Mouse (Mus musculus): ENCODE measurements around the gene Actr1a. TPM values are rescaled to one million over a fixed set of nuclear protein-coding genes. Genes with fewer than 3 reads are reported as not detected.
A peak's percentile ranks its signal among the peaks of the same experiment; 100 is the strongest.

The Actr1a gene
- polyA plus RNA-seq, 1 experiment from 2014 or later = 188 TPM

- Histone ChIP-seq H3K27me3 (ENCODE audit: low read depth, poor library complexity, severe bottlenecking) (no peaks in the 10 kb centered on the region), H3K36me3 (peaks cover 17% of the 10 kb centered on the region), H3K27ac (replicated peaks) (peak within 1 kb of the TSS; percentile 94), H3K4me3 (peak within 1 kb of the TSS; percentile 90), H3K4me1 (peaks cover 54% of the 10 kb centered on the region), H3K9me3 (replicated peaks) (no peaks in the 10 kb centered on the region)
- peak; percentile 98 for DNase-seq (ENCODE audit: low spot score)
- under 1% methylated on average over 56 of the region's 57 CpGs for WGBS
Measured at GRCm38 (mm10) chr19:46396686-46397435, 1.3 kb upstream of the Actr1a start, which contains the start of gene Sufu. Sufu (plus strand) TSS chr19:46396896.

GRCm38 (mm10) chr19:46396109-46396508, 561 bp upstream of the Actr1a start:
- Histone ChIP-seq H3K27me3 (ENCODE audit: low read depth, poor library complexity, severe bottlenecking) (no peaks in the 10 kb centered on the region), H3K9me3 (replicated peaks) (no peaks in the 10 kb centered on the region), H3K36me3 (peaks cover 14% of the 10 kb centered on the region), H3K4me1 (peaks cover 54% of the 10 kb centered on the region), H3K27ac (replicated peaks) (peak overlapping the region; percentile 94), H3K4me3 (peak overlapping the region; percentile 90)
- DNase-seq (ENCODE audit: low spot score) = no peak
- WGBS = 11% methylated on average over 8 of the region's 8 CpGs

GRCm38 (mm10) chr19:46394712-46395108, 838 bp downstream of the Actr1a start:
- Histone ChIP-seq H3K4me3 (peak overlapping the region; percentile 90), H3K36me3 (peaks cover 18% of the 10 kb centered on the region), H3K27ac (replicated peaks) (peak overlapping the region; percentile 94; the same call in 1 of the 2 replicates), H3K27me3 (ENCODE audit: low read depth, poor library complexity, severe bottlenecking) (no peaks in the 10 kb centered on the region), H3K4me1 (peaks cover 51% of the 10 kb centered on the region), H3K9me3 (replicated peaks) (no peaks in the 10 kb centered on the region)
- no peak for DNase-seq (ENCODE audit: low spot score)
- WGBS = 8% methylated on average over 10 of the region's 10 CpGs

GRCm38 (mm10) chr19:46392018-46392417, 3.5 kb downstream of the Actr1a start:
- 48% methylated on average over 4 of the region's 4 CpGs for WGBS
- peaks cover 33% of the 10 kb centered on the region for H3K36me3 ChIP-seq
- peaks cover 32% of the 10 kb centered on the region for H3K4me1 ChIP-seq
- no peaks in the 10 kb centered on the region for H3K9me3 ChIP-seq (replicated peaks)
- no peaks in the 10 kb centered on the region for H3K27me3 ChIP-seq (ENCODE audit: low read depth, poor library complexity, severe bottlenecking)
- DNase-seq (ENCODE audit: low spot score) = peak; percentile 56
- H3K4me3 ChIP-seq = no peak overlapping the region
- no peak overlapping the region for H3K27ac ChIP-seq (replicated peaks)

- WGBS = 85% methylated on average over 5 of the region's 5 CpGs
- DNase-seq (ENCODE audit: low spot score) = no peak
- H3K9me3 ChIP-seq (replicated peaks) = no peaks in the 10 kb centered on the region
- H3K4me1 ChIP-seq = peaks cover 20% of the 10 kb centered on the region
- no peaks in the 10 kb centered on the region for H3K27me3 ChIP-seq (ENCODE audit: low read depth, poor library complexity, severe bottlenecking)
- no peak overlapping the region for H3K4me3 ChIP-seq
- no peak overlapping the region for H3K27ac ChIP-seq (replicated peaks)
- H3K36me3 ChIP-seq = peaks cover 52% of the 10 kb centered on the region
Measured at GRCm38 (mm10) chr19:46389872-46390271, 5.7 kb downstream of the Actr1a start.

GRCm38 (mm10) chr19:46382275-46382674, 13.3 kb downstream of the Actr1a start:
- Histone ChIP-seq H3K27me3 (ENCODE audit: low read depth, poor library complexity, severe bottlenecking) (no peaks in the 10 kb centered on the region), H3K4me1 (no peaks in the 10 kb centered on the region), H3K4me3 (no peak overlapping the region), H3K27ac (replicated peaks) (no peak overlapping the region), H3K36me3 (peaks cover 97% of the 10 kb centered on the region), H3K9me3 (replicated peaks) (no peaks in the 10 kb centered on the region)
- WGBS = 91% methylated on average over 9 of the region's 9 CpGs
- no peak for DNase-seq (ENCODE audit: low spot score)

- Histone ChIP-seq H3K9me3 (replicated peaks) (no peaks in the 10 kb centered on the region), H3K4me3 (no peak overlapping the region), H3K36me3 (peaks cover 49% of the 10 kb centered on the region), H3K27ac (replicated peaks) (no peak overlapping the region), H3K27me3 (ENCODE audit: low read depth, poor library complexity, severe bottlenecking) (no peaks in the 10 kb centered on the region), H3K4me1 (peaks cover 14% of the 10 kb centered on the region)
- WGBS = 72% methylated on average over 4 of the region's 4 CpGs
- no peak for DNase-seq (ENCODE audit: low spot score)
Measured at GRCm38 (mm10) chr19:46375891-46376290, 19.7 kb downstream of the Actr1a start.

GRCm38 (mm10) chr19:46375489-46375888, 20.1 kb downstream of the Actr1a start:
- no peak overlapping the region for H3K4me3 ChIP-seq
- WGBS = 68% methylated on average over 5 of the region's 5 CpGs
- no peak for DNase-seq (ENCODE audit: low spot score)
- H3K36me3 ChIP-seq = peaks cover 45% of the 10 kb centered on the region
- peaks cover 14% of the 10 kb centered on the region for H3K4me1 ChIP-seq
- H3K27ac ChIP-seq (replicated peaks) = no peak overlapping the region
- H3K9me3 ChIP-seq (replicated peaks) = no peaks in the 10 kb centered on the region
- H3K27me3 ChIP-seq (ENCODE audit: low read depth, poor library complexity, severe bottlenecking) = no peaks in the 10 kb centered on the region

- H3K4me3 ChIP-seq = no peak overlapping the region
- H3K36me3 ChIP-seq = peaks cover 36% of the 10 kb centered on the region
- peaks cover 14% of the 10 kb centered on the region for H3K4me1 ChIP-seq
- peak; percentile 27 for DNase-seq (ENCODE audit: low spot score)
- no peaks in the 10 kb centered on the region for H3K27me3 ChIP-seq (ENCODE audit: low read depth, poor library complexity, severe bottlenecking)
- H3K9me3 ChIP-seq (replicated peaks) = no peaks in the 10 kb centered on the region
- 48% methylated on average over 21 of the region's 21 CpGs for WGBS
- peak overlapping the region; percentile 59; the same call in 1 of the 2 replicates for H3K27ac ChIP-seq (replicated peaks)
Measured at GRCm38 (mm10) chr19:46374477-46375088, 21.0 kb downstream of the Actr1a start.

- no peaks in the 10 kb centered on the region for H3K36me3 ChIP-seq
- no peaks in the 10 kb centered on the region for H3K27me3 ChIP-seq (ENCODE audit: low read depth, poor library complexity, severe bottlenecking)
- H3K27ac ChIP-seq (replicated peaks) = no peak overlapping the region
- no peaks in the 10 kb centered on the region for H3K9me3 ChIP-seq (replicated peaks)
- 37% methylated on average over 4 of the region's 4 CpGs for WGBS
- no peak overlapping the region for H3K4me3 ChIP-seq
- peaks cover 4% of the 10 kb centered on the region for H3K4me1 ChIP-seq
- DNase-seq (ENCODE audit: low spot score) = peak; percentile 46
Measured at GRCm38 (mm10) chr19:46369204-46369603, 26.3 kb downstream of the Actr1a start.

GRCm38 (mm10) chr19:46367798-46368590, 27.6 kb downstream of the Actr1a start:
- WGBS = 87% methylated on average over 23 of the region's 23 CpGs
- Histone ChIP-seq H3K27ac (replicated peaks) (no peak overlapping the region), H3K36me3 (no peaks in the 10 kb centered on the region), H3K4me3 (no peak overlapping the region), H3K4me1 (no peaks in the 10 kb centered on the region), H3K9me3 (replicated peaks) (no peaks in the 10 kb centered on the region), H3K27me3 (ENCODE audit: low read depth, poor library complexity, severe bottlenecking) (no peaks in the 10 kb centered on the region)
- DNase-seq (ENCODE audit: low spot score) = no peak

- H3K36me3 ChIP-seq = no peaks in the 10 kb centered on the region
- 88% methylated on average over 11 of the region's 11 CpGs for WGBS
- peaks cover 9% of the 10 kb centered on the region for H3K27me3 ChIP-seq (ENCODE audit: low read depth, poor library complexity, severe bottlenecking)
- H3K4me3 ChIP-seq = no peak overlapping the region
- H3K4me1 ChIP-seq = no peaks in the 10 kb centered on the region
- no peak for DNase-seq (ENCODE audit: low spot score)
- H3K9me3 ChIP-seq (replicated peaks) = no peaks in the 10 kb centered on the region
- H3K27ac ChIP-seq (replicated peaks) = no peak overlapping the region
Measured at GRCm38 (mm10) chr19:46363294-46364009, 32.1 kb downstream of the Actr1a start.
